Mouse (Mus musculus): ENCODE results near the gene Gm44805.
"Not testable (repeated sequence)": the region's sequence is repeated elsewhere in the genome, so short reads cannot be mapped to it uniquely, and the experiment has no call there.

Gene Gm44805

DNA sequence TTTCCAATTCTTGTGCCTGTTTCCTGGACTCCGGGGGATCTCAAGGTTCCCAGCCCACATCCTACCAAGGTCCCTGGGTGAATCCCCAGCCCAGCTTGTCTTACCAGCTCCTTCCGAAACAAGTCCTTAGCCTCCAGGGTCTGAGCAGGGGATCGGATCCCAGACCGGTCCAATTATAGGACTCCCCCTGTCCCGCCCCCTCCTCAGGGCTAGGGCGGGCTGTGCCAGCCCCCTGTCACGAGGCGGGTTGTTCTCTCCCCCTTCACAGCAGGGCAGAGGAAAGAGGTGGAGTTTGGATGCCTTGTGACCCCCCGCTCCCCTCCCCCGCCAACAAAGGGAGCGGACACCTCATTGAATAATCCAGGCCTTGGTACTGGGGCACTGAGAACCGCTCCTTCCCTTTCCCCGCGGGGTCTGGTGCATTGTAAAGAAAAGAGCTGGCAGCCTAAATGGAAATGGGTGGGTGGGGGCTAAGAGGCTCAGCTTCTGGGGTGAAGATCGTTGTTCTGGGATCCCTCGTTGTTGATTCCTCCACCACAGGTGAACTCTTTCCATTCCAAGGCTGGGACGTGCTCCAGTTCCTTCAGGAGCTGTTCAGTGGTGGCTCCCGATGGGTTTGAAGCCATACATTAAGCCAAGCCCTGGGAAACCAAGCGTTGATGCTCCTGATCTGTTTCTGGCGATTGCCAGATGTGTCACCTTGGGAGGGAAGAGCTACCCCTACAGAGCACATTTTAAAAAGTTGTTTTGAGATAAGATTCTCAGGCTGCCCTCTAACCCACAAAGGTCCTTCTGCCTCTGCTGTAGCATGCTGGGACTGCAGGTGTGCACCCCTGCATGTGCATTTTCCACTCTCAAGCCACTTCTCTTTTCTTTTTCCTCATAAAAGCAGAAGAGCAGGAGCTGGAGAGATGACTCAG lies 17.9 kb upstream of the Gm44805 start, which contains the start of gene Apoe:
TSS of gene Apoe (minus strand) at position 282 of the 920 bp plus-strand sequence.
- DNase-seq (ENCODE audit: low read depth, low spot score), result no peak

DNA sequence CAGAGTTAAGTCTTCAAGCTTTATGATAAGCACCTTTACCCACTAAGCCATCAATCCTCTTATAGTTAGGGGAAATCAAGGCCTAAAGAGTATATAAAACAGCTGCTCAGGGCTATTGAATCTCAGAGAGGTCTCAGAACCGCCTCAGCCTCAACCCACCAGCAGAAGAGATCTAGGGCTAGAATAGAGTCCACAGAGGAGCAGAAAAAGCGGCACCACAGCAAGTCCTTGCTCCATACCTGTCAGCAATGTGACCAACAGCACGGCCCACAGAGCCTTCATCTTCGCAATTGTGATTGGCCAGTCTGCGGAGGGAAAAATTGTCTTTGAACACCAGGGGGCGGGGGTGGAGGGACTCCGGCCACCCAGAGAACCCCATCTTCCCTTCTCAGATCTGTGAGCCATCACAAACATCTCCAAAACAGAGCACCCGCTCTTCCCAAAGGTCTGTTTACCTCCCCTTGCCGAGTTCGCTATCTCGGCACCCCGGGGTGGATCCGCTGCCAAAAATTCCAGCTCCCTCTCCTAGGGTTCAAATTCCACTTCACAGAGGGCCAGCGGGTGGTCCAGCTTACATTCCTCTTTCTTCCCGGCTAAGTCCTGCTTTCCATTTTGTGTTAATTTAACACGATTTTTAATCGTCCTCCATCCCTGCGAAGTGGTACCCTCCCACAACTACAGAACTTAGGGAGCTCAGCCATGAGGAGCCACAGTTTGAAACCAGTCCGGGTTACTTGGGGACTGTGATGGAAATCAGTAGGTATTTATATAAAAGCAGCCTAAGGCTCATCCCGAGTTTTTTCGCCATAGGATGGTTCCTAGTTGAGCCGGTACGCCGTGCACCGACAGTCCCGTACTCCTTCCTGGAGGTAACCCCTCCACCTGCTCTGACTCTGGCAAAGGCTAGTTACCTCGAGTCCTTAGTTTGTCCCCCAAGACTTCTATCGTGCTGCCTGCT lies 17.0 kb upstream of the Gm44805 start:
- no peak for DNase-seq (ENCODE audit: low read depth, low spot score)

DNA sequence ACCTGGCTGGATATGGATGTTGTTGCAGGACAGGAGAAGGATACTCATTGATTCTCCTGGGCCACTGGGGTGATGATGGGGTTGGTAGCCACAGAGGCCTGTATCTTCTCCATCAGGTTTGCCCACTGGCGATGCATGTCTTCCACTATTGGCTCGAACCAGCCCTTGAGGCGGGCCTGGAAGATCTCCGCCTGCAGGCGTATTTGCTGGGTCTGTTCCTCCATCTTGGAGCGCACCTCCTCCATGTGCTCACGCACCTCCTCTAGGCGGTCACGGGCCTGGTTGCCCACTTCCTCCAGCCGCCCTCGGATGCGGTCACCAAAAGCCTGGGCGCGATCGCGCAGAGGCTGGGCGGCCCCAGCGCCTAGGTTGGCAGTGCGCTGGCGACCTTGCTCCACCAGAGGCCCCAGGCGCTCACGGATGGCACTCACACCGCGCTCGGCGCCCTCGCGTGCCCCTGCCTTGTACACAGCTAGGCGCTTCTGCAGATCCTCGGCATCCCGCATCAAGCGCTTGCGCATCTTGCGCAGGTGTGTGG lies 15.2 kb upstream of the Gm44805 start:
- DNase-seq (ENCODE audit: low read depth, low spot score), result no peak

DNA sequence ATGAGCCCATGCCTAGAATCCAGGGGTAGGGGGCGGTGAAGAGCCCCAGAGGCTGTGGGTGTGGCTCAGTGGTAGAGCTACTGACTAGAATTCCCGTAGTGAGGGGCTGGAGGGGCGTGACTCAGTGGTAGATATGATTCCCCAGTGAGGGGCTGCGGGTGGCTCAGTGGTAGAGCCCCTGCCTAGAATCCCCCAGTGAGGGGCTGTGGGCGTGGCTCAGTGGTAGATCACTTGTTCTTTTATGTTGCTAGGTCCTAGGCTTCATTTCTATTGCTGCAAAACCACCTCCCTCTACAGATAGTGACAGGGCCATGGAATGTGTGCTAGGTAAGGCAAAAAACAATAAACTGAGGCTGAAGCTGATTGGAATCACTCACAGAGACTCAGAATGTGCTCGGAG lies 14.7 kb upstream of the Gm44805 start:
- DNase-seq (ENCODE audit: low read depth, low spot score), result no peak

DNA sequence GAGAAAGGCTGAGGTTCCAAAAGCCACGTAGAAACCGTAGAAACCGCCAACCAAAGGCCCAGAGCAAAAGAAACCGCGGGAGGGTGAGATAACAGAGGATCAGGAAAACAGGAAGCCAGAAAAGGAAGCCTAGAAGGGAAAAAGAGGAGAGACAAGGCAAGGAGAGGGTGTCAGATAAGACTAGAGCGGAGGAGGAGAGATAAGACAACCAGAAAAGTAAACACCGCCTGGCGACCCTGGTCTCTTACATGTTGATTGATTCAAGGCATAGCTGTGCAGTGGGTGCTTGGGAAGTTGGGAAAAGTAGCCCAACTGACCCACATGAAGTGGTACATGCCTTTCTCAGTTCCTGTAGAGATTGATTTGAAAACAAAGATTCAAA lies 14.0 kb upstream of the Gm44805 start:
- DNase-seq (ENCODE audit: low read depth, low spot score), result no peak

DNA sequence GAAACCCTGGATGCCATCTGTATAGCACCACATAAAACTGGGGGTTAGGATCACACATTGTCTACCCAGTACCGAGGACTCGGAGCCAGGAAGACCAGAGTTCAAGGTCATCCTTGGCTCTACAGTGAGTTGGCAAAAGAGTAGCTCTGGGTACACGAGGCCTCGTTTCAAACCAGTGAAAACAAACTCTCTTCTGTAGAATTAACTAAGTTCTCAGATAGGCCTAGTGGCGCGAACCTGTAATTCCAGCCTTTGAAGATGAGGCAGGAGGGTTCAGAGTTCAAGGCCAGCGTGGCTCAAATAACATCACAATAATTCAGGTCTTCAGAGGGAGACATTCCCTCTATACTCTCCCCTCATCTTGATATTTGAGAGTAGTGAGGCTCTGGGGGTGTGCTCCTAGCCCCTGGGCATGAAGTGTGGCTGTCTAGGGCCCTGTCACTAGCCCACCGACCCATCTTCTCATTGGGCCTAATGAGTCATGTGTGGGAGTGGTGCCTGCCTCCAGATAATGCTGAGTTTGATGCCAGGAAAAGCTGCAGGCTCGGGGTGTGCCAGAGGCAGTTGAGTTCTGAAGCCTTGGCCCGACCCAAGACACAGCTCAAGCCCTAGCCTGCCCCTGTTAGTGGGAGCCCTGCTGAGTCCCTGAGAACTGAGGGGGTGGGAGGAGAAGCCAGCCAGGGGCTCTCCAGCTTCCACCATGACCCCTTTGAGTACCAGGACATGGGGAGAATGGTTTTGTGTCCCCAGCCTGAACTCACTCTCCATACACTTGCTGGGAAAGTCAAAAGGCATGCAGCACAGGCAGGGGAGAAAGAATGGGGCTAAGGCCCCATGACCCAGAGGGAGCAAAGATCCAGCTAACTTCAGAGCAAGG lies 13.4 kb upstream of the Gm44805 start:
- no peak for DNase-seq (ENCODE audit: low read depth, low spot score)

DNA sequence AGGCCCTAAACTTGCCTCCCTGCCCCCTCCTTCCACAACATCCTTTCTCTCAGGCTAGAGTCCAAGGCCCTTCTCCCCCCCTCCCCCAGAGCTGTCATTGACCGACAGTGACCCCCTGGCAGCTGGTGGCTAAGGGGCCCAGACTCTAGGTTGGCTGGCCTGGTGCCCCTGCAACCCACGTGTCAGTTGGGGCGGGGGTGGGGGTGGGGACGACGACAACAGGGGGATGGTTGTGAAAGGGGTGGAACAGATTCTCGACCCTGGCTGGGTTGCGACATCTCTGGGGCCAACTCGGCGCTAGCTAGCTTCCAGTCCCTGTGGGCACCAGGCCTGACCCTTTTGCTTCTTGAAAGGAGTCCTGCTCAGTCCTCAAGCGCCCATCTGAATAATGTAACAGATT lies 12.2 kb upstream of the Gm44805 start:
- DNase-seq (ENCODE audit: low read depth, low spot score), result no peak

DNA sequence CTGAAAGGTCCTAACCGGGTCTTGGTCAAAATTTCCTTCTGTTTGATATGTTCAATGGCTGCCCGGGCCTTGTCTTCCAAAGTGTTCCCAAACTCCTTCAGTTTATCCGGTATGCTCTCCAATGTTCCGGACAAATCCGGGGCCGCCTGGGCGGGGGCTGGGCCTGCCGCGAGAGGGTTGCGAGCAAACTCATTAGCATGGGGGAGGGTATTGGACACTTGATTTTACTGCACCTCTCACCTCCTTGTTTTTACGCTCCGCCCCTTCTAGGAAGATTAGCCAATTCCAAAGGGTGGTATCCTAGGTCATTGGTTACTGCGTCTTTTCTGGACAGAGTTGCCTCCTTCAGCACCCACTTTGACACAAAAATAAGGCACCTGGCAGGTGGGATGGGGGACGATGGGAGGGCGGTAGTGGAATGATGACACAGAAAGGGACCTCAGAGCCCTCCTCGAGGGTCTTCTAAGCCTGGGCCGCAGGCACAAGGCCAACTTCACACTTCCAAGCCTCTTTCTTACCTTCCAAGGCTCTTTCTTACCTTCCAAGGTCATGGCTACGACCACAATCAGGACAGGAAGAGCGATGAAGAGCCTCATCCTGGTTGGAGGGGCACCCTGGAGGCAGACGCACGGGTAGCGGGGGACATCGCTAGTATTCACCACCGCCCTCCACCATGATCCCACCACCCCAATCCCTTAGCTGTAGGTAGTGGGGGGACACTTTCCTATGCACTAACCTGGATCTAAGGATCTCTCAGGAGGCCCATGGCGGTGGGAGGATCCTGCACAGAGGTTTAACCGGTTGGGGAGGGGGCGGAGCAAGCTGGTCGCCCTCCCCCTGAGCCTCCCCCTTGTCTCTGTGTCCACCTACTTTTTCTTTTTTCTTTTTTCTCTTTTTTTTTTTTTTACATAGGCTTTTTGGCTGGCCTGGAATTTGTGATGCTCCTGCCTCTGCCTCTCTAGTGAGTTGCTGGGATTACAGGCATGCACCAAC lies 10.9 kb upstream of the Gm44805 start, which contains the start of gene Apoc1:
TSS of gene Apoc1 (minus strand) at position 788 of the 993 bp plus-strand sequence.
- no peak for DNase-seq (ENCODE audit: low read depth, low spot score)

DNA sequence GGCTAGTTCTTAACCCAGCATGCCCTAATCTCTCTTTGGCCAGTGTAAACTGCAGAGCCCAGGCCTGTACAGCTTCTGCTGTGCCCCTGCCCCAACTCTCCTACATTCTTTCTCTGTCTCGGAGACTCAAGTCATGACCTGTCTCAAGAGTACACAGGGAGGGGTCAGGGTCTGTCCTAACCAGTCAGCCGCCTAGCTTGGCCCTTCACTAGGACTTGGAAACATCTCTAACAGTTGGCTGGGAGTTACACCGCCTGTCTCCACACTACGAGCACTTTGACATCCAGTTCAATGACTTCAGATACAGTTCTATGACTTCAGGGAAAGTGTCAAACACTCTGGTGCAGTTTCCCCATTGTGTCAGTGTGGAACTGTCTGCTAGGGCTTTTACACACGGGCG lies 10.2 kb upstream of the Gm44805 start:
- DNase-seq (ENCODE audit: low read depth, low spot score), result no peak

DNA sequence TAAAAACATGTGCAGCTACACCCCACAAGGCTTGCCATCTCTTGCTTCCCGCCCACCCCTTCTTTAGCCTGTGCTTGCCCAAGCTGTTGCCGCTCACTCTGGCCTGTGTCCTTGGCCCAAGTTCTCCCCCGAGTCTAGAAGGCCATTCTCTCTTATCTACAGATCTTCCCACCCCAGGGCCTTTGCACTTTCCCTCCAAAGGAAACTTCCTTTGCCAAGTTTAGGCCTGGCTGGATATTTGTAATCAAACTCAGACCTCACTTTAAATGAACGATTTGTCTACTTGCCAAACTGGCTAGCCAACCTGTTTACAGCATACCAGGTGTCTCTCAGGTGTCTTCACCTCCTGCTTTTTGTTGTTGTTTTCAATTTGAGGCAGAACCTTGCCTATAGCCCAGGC lies 9.6 kb upstream of the Gm44805 start:
- no peak for DNase-seq (ENCODE audit: low read depth, low spot score)

DNA sequence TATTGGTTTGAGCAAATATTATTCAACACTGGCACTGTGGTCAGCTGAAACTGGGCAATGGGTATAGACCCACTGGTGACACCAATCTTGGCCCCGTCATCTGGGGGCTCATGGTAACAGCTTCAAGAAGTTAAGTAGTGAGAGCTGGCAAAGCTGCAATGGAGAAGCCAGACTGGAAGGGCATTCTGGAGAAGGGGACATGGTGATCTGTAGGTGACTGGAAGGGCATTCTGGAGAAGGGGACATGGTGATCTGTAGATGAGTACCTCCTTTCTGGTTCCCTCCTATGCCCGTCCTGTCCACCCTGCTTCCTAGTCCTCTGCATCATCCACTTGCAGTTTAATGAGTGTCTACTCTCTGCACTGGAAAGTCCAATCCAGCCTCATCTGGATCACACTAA lies 7.4 kb upstream of the Gm44805 start:
- no peak for DNase-seq (ENCODE audit: low read depth, low spot score)

DNA sequence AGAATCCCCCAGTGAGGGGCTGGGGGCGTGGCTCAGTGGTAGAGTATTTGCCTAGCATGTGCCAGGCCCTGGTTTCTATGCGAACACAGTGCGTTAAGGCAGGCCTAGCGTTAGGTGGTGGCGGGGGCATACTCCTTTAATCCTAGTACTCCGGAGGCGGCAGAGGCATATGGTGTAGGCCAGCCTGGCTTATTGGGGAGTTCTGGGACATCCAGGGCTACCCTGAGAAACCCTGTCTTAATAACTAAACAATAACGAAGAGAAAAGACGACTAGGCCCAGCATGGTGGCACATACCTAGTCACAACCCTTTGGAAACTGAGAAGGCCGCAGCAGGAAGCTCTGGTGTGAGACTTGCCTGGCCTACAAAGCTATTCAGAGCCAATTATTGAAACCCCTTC lies 6.9 kb upstream of the Gm44805 start:
- DNase-seq (ENCODE audit: low read depth, low spot score), result no peak

DNA sequence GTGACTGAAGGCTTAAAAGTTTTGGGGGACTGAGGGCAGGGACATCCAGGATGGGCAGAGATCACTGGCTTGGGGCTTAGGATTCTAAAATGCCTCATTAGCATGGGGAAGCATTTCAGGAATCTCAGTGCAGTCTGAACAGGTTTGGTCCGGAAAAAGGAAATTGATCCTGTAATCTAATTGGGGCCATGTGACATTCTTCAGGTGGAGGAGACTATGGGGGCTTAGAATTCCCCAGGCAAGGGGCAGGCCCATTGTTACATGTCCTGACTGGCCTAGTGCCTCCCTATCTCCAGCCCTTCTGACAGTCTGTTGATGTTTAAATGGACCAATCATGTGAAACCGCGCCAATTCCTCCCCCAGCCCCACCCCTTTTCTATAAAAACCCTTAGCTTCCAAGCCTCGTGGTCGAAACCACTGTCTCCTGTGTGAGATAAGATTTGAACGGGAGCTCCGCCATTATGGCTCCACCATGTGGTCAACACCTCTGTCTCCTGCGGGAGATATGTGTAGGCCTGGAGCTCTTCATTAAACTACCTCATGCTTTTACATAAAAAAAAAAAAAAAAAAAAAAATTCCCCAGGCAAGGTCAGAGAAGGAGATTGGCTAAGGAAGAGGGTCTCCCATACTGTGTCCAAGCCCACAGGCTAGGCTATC lies 5.8 kb upstream of the Gm44805 start:
- not testable (repeated sequence) for DNase-seq (ENCODE audit: low read depth, low spot score)

DNA sequence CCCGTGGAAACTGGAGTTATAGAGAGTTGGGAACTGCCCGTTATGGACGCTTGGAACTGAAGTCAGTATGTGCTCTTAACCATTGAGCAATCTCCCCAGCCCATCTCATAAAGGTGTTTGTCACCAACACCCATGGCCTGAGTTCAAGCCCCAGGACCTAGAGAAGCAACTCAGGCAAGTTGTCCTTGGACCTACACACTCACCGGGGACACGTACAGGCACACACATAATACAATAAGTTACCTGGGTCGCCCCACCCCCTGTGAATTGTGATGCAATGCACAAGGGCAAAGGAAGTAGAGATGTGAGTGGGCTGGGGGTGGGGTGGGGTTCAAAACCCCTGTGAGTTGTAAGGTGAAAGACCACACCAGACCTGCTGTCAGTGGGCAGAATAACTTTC lies 5.3 kb upstream of the Gm44805 start:
- DNase-seq (ENCODE audit: low read depth, low spot score), result no peak

DNA sequence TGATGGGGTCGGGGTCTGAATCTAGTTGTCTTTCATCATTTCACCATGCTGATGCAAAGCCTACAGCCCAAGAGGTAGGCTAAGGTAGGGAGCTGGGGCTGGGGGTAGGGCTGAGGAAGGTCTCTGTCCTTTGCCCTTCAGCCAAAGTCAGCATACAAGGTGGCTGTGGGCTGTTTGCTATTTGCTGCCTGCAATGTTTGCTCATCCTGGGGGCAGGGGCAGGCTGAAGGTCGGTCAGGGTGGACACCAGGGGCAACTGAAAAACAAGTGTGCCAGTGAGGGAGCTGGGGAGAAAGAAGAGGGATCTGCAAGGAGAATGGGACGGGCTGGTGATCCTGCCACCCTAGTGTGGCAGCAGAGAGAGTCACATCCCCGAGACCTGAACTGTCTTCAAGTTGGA lies 4.2 kb upstream of the Gm44805 start:
- no peak for DNase-seq (ENCODE audit: low read depth, low spot score)

DNA sequence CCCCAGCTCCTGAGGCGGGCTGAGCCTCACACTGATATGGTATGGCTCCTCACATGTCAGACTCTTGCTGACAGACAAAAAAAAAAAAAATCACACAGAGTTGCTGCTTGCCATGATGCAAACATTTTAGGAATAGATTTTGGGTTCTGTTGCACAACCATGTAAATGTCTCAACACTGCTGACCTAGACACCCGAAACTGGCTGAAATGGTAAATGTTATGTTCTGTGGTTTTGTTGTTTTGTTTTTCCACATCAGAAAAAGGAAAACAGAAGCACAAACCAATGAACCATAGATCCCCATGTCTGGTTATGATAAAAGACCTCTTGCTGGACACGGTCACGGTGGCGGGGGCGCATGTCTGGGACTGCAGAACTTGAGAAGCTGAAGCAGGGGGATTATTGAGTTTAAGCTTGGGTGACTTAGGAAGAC lies 2.6 kb upstream of the Gm44805 start:
- no peak for DNase-seq (ENCODE audit: low read depth, low spot score)

DNA sequence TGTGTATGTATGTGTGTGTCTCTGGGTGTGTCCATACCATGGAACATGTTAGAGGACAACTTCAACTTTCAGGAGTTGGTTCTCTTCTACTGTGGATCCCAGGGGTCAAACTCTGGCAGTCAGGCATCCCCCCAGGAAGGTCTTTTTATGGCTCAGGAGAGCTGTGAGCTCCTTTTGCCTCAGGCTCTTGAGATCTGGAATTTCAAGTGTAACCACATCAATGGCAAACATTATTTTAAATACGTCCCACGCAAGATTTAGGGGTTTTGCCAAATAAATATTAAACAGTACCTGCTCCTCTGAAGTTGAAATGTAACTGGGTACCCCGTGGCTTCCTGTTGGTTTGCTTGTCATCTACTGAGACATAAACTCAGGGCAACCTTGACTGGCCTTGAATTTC lies 1.8 kb upstream of the Gm44805 start:
- DNase-seq (ENCODE audit: low read depth, low spot score), result no peak

DNA sequence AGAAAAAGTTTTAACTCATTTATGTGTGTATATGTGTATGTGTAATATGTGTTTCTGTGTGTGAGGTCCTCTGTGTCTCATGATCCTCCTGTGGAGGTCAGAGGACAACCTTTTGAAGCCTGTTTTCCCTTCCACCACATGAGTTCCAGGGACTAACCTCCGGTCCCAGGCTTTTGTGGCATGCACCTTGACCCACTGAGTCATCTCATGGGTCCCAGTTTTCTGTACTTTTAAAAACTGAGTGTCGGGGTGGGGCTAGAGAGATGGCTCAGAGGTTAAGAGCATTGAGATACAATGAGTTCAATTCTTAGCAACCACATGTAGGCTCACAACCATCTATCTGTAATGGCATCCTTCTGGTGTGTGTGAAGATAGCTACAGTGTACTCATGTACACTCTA lies 521 bp downstream of the Gm44805 start:
- DNase-seq (ENCODE audit: low read depth, low spot score), result no peak

DNA sequence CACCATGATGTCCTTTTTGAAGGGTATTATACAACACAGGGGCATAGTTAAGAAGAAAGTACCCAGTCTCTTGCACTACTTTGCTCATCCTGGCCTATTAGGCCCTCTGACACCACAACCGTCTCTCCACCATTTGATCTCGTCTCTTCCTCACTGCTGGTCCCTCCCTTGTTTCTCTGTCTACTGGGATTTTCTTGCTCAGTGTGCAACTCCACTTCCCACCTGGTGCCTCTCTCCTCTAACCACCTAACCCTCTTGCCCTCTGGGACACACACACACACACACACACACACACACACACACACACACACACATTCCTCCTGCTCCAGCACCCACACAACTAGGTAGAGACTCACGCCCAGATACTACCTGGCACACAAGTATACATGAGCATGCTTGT lies 2.3 kb downstream of the Gm44805 start:
- no peak for DNase-seq (ENCODE audit: low read depth, low spot score)
